Comparison of ENCODE assay signal across 9 mouse cellular contexts in the genomic region with DNA sequence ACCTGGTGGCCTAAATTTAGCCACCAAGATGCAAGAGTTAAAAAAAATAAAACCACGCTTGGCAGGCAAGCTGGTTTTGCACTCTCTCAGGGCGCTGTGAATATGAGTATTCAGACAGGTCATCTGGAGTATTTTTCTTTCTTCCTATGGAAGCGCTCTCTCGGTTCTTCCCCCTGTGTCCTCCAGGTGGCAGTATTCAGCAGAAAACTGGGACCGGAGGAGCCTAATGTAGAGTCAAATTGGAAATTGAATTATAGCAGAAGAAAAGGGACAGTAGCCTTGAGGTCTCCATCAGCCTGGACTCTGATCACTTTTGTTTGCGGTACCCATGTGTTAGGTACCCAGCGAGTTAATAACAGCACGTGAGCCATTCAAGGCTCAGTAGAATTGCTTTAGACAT.
DNase-seq lines count a peak whose midpoint lies in the region.
"Had no signal": no experiment of that assay in that cellular context is flagged by ENCODE, and none has a peak within 500 bp of the region (broad histone marks: within the 10 kb centered on the region; RNA-seq: fewer than 3 reads in every experiment).

No protein-coding gene starts in this region.

- no peaks in the 10 kb centered on the region for H3K27me3 ChIP-seq in hindbrain, embryonic 10.5 days (ENCODE audit: insufficient read depth, poor library complexity, severe bottlenecking)
- H3K27me3 ChIP-seq in midbrain, embryonic 10.5 days (ENCODE audit: low read depth, poor library complexity, severe bottlenecking) = no peaks in the 10 kb centered on the region

- H3K27ac ChIP-seq in hindbrain, embryonic 10.5 days = no peak overlapping the region
- H3K27ac ChIP-seq in midbrain, embryonic 10.5 days (replicated peaks) = no peak overlapping the region
- H3K27ac ChIP-seq: limb, embryonic 12.5 days had no signal

- DNase-seq in heart, adult 8-10 months (ENCODE audit: low spot score) = peak; percentile 61
- DNase-seq in heart, postnatal 25 days (ENCODE audit: low spot score) = no peak
- DNase-seq in adrenal gland, postnatal 14 days = peak; percentile 74
- peak; percentile 56 for DNase-seq in embryo, embryonic 9.5 days (ENCODE audit: extremely low spot score)
- peak; percentile 71 for DNase-seq in hindbrain, embryonic 10.5 days (ENCODE audit: low spot score)
- peak; percentile 71 to 80 for DNase-seq in layer of hippocampus, postnatal 10 days (ENCODE audit: low spot score in 2 of 2)
- peak; percentile 63 for DNase-seq in midbrain, embryonic 10.5 days (ENCODE audit: low spot score)
- peak; percentile 46 to 48 for DNase-seq in right cerebral cortex, postnatal 36 days (ENCODE audit: low spot score in 2 of 2)

- 38% methylated on average over 8 of the region's 8 CpGs for WGBS in hindbrain, embryonic 10.5 days
- 46% methylated on average over 8 of the region's 8 CpGs for WGBS in midbrain, embryonic 10.5 days

- H3K4me3 ChIP-seq in hindbrain, embryonic 10.5 days = no peak overlapping the region
- H3K4me3 ChIP-seq in midbrain, embryonic 10.5 days = no peak overlapping the region
- H3K4me3 ChIP-seq: limb, embryonic 12.5 days had no signal

- no peaks in the 10 kb centered on the region for H3K9me3 ChIP-seq in hindbrain, embryonic 10.5 days
- H3K9me3 ChIP-seq in midbrain, embryonic 10.5 days (replicated peaks) = no peaks in the 10 kb centered on the region
- H3K9me3 ChIP-seq: limb, embryonic 12.5 days had no signal

- peaks cover 28% of the 10 kb centered on the region for H3K36me3 ChIP-seq in hindbrain, embryonic 10.5 days
- peaks cover 13% of the 10 kb centered on the region; the same call in 1 of the 2 replicates for H3K36me3 ChIP-seq in midbrain, embryonic 10.5 days

- intact Hi-C loops in heart, postnatal 25 days (cut with DNase I) = loop anchor here (1.0 to 2.0 kb wide), 2 partner anchors 273 to 635 kb away; partner anchors contain the start of gene Hoxa7

- peaks cover 16% of the 10 kb centered on the region; the same call in 1 of the 2 replicates for H3K4me1 ChIP-seq in hindbrain, embryonic 10.5 days (replicated peaks)
- H3K4me1 ChIP-seq in midbrain, embryonic 10.5 days = peaks cover 12% of the 10 kb centered on the region; the same call in 1 of the 2 replicates
